Mouse (Mus musculus): ENCODE measurements around the gene Ece1.

DNA sequence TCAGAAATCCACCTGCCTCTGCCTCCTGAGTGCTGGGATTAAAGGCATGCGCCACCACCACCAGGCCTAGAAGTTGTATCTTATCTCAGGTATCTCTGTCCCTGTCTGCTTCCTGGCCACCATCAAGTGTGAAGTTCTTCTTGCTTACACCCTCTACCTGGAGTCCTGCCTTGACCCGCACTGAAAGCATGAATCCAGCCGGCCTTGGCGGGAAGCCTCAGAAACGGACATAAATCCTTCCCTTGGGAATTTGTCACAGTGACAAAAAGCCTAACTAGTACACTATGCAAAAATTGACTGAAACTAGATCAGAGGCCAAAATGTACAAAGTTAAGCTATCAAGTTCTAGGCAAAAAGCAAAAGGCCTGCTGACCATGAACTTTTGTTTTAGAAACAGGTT, 39.5 kb upstream of the Ece1 start:
- TF ChIP-seq CTCF (IDR thresholded peaks at IDR 0.05; ENCODE audit: borderline replicate concordance, insufficient read depth, low read length) = no peak
- TF ChIP-seq POLR2A (IDR thresholded peaks at IDR 0.05; ENCODE audit: low read depth, low read length) = no peak

All from embryonic fibroblast, embryonic 13.5 days (primary cell).